Mouse (Mus musculus): ENCODE results near the gene Flt4. TPM values are rescaled to one million over a fixed set of nuclear protein-coding genes. Genes with fewer than 3 reads are reported as not detected.

Gene Flt4
- polyA plus RNA-seq, 1 experiment from 2014 or later: 4.3 TPM

- 85% methylated on average over 3 of the region's 3 CpGs for WGBS
- Histone ChIP-seq H3K4me3 (no peak overlapping the region), H3K9me3 (no peaks in the 10 kb centered on the region), H3K27me3 (ENCODE audit: insufficient read depth, poor library complexity, severe bottlenecking) (no peaks in the 10 kb centered on the region), H3K27ac (no peak overlapping the region), H3K36me3 (peaks cover 88% of the 10 kb centered on the region), H3K4me1 (replicated peaks) (no peaks in the 10 kb centered on the region)
- no peak for DNase-seq (ENCODE audit: low spot score)
These were observed 64.4 kb downstream of the Flt4 start for GRCm38 (mm10) chr11:49673433-49673832.

GRCm38 (mm10) chr11:49684237-49684973 lies 75.3 kb downstream of the Flt4 start:
- Histone ChIP-seq H3K27ac (no peak overlapping the region), H3K4me3 (no peak overlapping the region), H3K36me3 (peaks cover 97% of the 10 kb centered on the region), H3K4me1 (replicated peaks) (no peaks in the 10 kb centered on the region), H3K27me3 (ENCODE audit: insufficient read depth, poor library complexity, severe bottlenecking) (no peaks in the 10 kb centered on the region), H3K9me3 (no peaks in the 10 kb centered on the region)
- DNase-seq (ENCODE audit: low spot score): no peak
- 95% methylated on average over 12 of the region's 12 CpGs for WGBS

GRCm38 (mm10) chr11:49695013-49695412 lies 86.0 kb downstream of the Flt4 start:
- DNase-seq (ENCODE audit: low spot score): no peak
- WGBS: 98% methylated on average over 3 of the region's 3 CpGs
- H3K27me3 ChIP-seq (ENCODE audit: insufficient read depth, poor library complexity, severe bottlenecking): no peaks in the 10 kb centered on the region
- H3K4me1 ChIP-seq (replicated peaks): no peaks in the 10 kb centered on the region
- no peak overlapping the region for H3K4me3 ChIP-seq
- H3K36me3 ChIP-seq: peaks cover 95% of the 10 kb centered on the region
- H3K27ac ChIP-seq: no peak overlapping the region
- no peaks in the 10 kb centered on the region for H3K9me3 ChIP-seq

GRCm38 (mm10) chr11:49695695-49696094 lies 86.6 kb downstream of the Flt4 start:
- peaks cover 95% of the 10 kb centered on the region for H3K36me3 ChIP-seq
- no peak overlapping the region for H3K27ac ChIP-seq
- H3K27me3 ChIP-seq (ENCODE audit: insufficient read depth, poor library complexity, severe bottlenecking): no peaks in the 10 kb centered on the region
- no peaks in the 10 kb centered on the region for H3K4me1 ChIP-seq (replicated peaks)
- no peak for DNase-seq (ENCODE audit: low spot score)
- no peak overlapping the region for H3K4me3 ChIP-seq
- H3K9me3 ChIP-seq: no peaks in the 10 kb centered on the region
- whole genome bisulfite sequencing: 93% methylated on average over 2 of the region's 2 CpGs

GRCm38 (mm10) chr11:49696472-49696871 lies 87.4 kb downstream of the Flt4 start:
- H3K4me1 ChIP-seq (replicated peaks): no peaks in the 10 kb centered on the region
- H3K9me3 ChIP-seq: no peaks in the 10 kb centered on the region
- DNase-seq (ENCODE audit: low spot score): no peak
- no peak overlapping the region for H3K4me3 ChIP-seq
- no peaks in the 10 kb centered on the region for H3K27me3 ChIP-seq (ENCODE audit: insufficient read depth, poor library complexity, severe bottlenecking)
- WGBS: 94% methylated on average over 2 of the region's 2 CpGs
- H3K27ac ChIP-seq: no peak overlapping the region
- H3K36me3 ChIP-seq: peaks cover 97% of the 10 kb centered on the region

GRCm38 (mm10) chr11:49697779-49698178 lies 88.7 kb downstream of the Flt4 start:
- no peak overlapping the region for H3K4me3 ChIP-seq
- no peaks in the 10 kb centered on the region for H3K4me1 ChIP-seq (replicated peaks)
- no peak overlapping the region for H3K27ac ChIP-seq
- no peaks in the 10 kb centered on the region for H3K27me3 ChIP-seq (ENCODE audit: insufficient read depth, poor library complexity, severe bottlenecking)
- DNase-seq (ENCODE audit: low spot score): no peak
- peaks cover 97% of the 10 kb centered on the region for H3K36me3 ChIP-seq
- whole genome bisulfite sequencing: 95% methylated on average over 5 of the region's 5 CpGs
- no peaks in the 10 kb centered on the region for H3K9me3 ChIP-seq

- Histone ChIP-seq H3K4me1 (replicated peaks) (no peaks in the 10 kb centered on the region), H3K27ac (no peak overlapping the region), H3K27me3 (ENCODE audit: insufficient read depth, poor library complexity, severe bottlenecking) (no peaks in the 10 kb centered on the region), H3K9me3 (no peaks in the 10 kb centered on the region), H3K4me3 (no peak overlapping the region), H3K36me3 (peaks cover 97% of the 10 kb centered on the region)
- no peak for DNase-seq (ENCODE audit: low spot score)
- 95% methylated on average over 1 of the region's 1 CpGs for WGBS
These were observed 90.0 kb downstream of the Flt4 start for GRCm38 (mm10) chr11:49699079-49699478.

GRCm38 (mm10) chr11:49702014-49702413 lies 93.0 kb downstream of the Flt4 start:
- Histone ChIP-seq H3K36me3 (peaks cover 98% of the 10 kb centered on the region), H3K9me3 (no peaks in the 10 kb centered on the region), H3K27ac (no peak overlapping the region), H3K27me3 (ENCODE audit: insufficient read depth, poor library complexity, severe bottlenecking) (no peaks in the 10 kb centered on the region), H3K4me3 (no peak overlapping the region), H3K4me1 (replicated peaks) (no peaks in the 10 kb centered on the region)
- DNase-seq (ENCODE audit: low spot score): no peak
- WGBS: 97% methylated on average over 8 of the region's 8 CpGs

Other genes with a start within 250 kb of the Flt4 start
- not detected in 2 replicates for gene Olfr1389, start 186.2 kb upstream of the Flt4 start, polyA plus RNA-seq (2016; fragmentation: Nextera tagmentation; extraction: Ambion mirVana)
- gene Olfr1388, start 172.6 kb upstream of the Flt4 start, polyA plus RNA-seq (2016; fragmentation: Nextera tagmentation; extraction: Ambion mirVana): 0.05 and 0.16 TPM in 2 replicates
- not detected in 2 replicates for gene Olfr1387, start 153.9 kb upstream of the Flt4 start, polyA plus RNA-seq (2016; fragmentation: Nextera tagmentation; extraction: Ambion mirVana)
- not detected in 2 replicates for gene Olfr1386, start 144.2 kb upstream of the Flt4 start, polyA plus RNA-seq (2016; fragmentation: Nextera tagmentation; extraction: Ambion mirVana)
- gene Olfr1385, start 120.2 kb upstream of the Flt4 start, polyA plus RNA-seq (2016; fragmentation: Nextera tagmentation; extraction: Ambion mirVana): not detected in 2 replicates
- not detected in 2 replicates for gene Olfr1384, start 102.5 kb upstream of the Flt4 start, polyA plus RNA-seq (2016; fragmentation: Nextera tagmentation; extraction: Ambion mirVana)
- not detected in 2 replicates for gene Olfr1383, start 89.6 kb upstream of the Flt4 start, polyA plus RNA-seq (2016; fragmentation: Nextera tagmentation; extraction: Ambion mirVana)
- gene Olfr1382, start 81.0 kb upstream of the Flt4 start, polyA plus RNA-seq (2016; fragmentation: Nextera tagmentation; extraction: Ambion mirVana): not detected in 2 replicates
- gene Olfr1381, start 65.8 kb upstream of the Flt4 start, polyA plus RNA-seq (2016; fragmentation: Nextera tagmentation; extraction: Ambion mirVana): not detected in 2 replicates
- not detected in 2 replicates for gene Olfr1380, start 52.4 kb upstream of the Flt4 start, polyA plus RNA-seq (2016; fragmentation: Nextera tagmentation; extraction: Ambion mirVana)
- not detected in 2 replicates for gene Scgb3a1, start 54.3 kb downstream of the Flt4 start, polyA plus RNA-seq (2016; fragmentation: Nextera tagmentation; extraction: Ambion mirVana)
- 57.3 and 60.8 TPM in 2 replicates for gene Cnot6, start 103.5 kb downstream of the Flt4 start, polyA plus RNA-seq (2016; fragmentation: Nextera tagmentation; extraction: Ambion mirVana)
- gene Gfpt2, start 184.9 kb downstream of the Flt4 start, polyA plus RNA-seq (2016; fragmentation: Nextera tagmentation; extraction: Ambion mirVana): 16.0 and 22.1 TPM in 2 replicates
- gene Mapk9, start 237.5 kb downstream of the Flt4 start, polyA plus RNA-seq (2016; fragmentation: Nextera tagmentation; extraction: Ambion mirVana): 26.5 and 34.0 TPM in 2 replicates

All from hindbrain, embryonic 10.5 days (tissue).